Mouse (Mus musculus): ENCODE results near the gene Tanc1. TPM values are rescaled to one million over a fixed set of nuclear protein-coding genes. Genes with fewer than 3 reads are reported as not detected.

Gene Tanc1
- polyA plus RNA-seq, 1 experiment: 0.01 TPM

DNA sequence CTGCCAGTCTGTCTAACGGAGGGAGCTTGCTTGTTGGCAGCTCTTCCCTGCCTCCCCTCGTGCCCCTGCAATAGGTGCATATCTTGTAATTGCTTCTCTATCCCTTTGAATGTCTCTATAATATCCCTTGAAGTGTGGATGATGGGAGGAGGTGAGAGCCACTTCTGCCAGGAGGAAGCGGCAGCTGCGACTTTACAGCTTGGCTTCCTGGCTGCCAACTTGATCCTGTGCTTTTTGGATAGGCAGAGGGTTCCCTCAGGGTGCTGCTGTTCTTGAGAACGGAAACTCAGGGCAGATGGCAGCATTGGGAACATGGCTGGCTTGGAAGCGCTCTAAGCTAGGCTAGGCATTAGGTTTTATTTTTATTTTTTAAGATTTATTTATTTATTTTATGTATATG is 183.0 kb downstream of the Tanc1 start:
- Histone ChIP-seq H3K4me3 (replicated peaks) (no peak overlapping the region), H3K36me3 (ENCODE audit: control insufficient read depth) (no peaks in the 10 kb centered on the region; the same call in 1 of the 2 replicates), H3K4me1 (ENCODE audit: control insufficient read depth) (no peaks in the 10 kb centered on the region), H3K27me3 (ENCODE audit: control insufficient read depth) (no peaks in the 10 kb centered on the region), H3K9me3 (ENCODE audit: control insufficient read depth, low read length) (no peaks in the 10 kb centered on the region)
- no peak for TF ChIP-seq TAL1 (IDR thresholded peaks at IDR 0.05; ENCODE audit: low read length)

DNA sequence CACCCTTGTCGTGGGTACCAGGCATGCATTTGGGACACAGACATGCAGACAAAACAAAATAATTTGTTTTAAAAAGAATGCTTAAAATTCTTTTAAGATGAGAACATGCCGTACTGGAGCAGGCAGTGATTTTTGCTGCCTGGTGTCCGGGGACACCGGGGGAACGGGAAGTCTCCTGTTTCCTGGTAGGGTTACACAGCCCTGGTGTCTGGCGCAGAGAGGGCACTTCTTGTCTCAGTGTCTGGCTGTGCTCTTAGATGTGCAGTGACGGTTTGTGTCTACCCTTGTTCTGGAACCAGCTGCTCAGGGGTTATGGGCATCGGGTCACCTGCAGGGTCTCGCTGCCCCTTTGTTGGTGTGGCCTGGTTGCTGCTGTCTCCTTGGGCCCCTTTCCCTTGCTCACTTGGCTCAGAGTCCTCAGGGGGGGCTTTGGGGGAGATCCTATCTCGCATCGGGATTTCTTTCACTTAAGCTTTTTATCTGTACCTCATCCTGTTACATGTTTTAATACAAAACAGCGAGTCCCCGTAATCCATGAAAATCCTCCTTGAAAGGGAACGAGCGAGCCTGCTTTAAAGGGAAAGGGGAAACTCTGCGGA is 187.2 kb downstream of the Tanc1 start:
- TF ChIP-seq TAL1 (IDR thresholded peaks at IDR 0.05; ENCODE audit: low read length): no peak
- TF ChIP-seq GATA1 (IDR thresholded peaks at IDR 0.05; ENCODE audit: low read length): no peak
- Histone ChIP-seq H3K27me3 (ENCODE audit: control insufficient read depth) (no peaks in the 10 kb centered on the region), H3K4me3 (replicated peaks) (no peak overlapping the region), H3K36me3 (ENCODE audit: control insufficient read depth) (no peaks in the 10 kb centered on the region; the same call in 1 of the 2 replicates), H3K9me3 (ENCODE audit: control insufficient read depth, low read length) (no peaks in the 10 kb centered on the region), H3K4me1 (ENCODE audit: control insufficient read depth) (no peaks in the 10 kb centered on the region)

DNA sequence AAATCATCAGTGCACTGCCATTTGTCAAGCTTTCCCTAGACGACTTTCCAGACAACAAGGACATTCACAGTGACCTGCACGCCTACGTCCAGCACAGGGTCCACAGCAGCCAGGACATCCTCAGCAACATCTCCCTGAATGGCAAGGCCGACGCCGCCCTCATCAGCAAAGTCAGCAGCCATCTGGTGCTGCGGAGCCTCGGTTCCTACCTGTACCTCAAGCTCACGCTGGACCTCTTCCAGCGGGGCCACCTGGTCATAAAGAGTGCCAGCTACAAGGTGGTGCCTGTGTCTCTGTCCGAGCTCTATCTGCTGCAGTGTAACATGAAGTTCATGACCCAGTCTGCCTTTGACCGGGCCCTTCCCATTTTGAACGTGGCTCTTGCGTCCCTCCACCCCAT is 187.7 kb downstream of the Tanc1 start:
- TF ChIP-seq TAL1 (IDR thresholded peaks at IDR 0.05; ENCODE audit: low read length) (no peak), GATA1 (IDR thresholded peaks at IDR 0.05; ENCODE audit: low read length) (no peak)
- no peaks in the 10 kb centered on the region; the same call in 1 of the 2 replicates for H3K36me3 ChIP-seq (ENCODE audit: control insufficient read depth)
- H3K4me1 ChIP-seq (ENCODE audit: control insufficient read depth): no peaks in the 10 kb centered on the region
- H3K4me3 ChIP-seq (replicated peaks): no peak overlapping the region
- no peaks in the 10 kb centered on the region for H3K27me3 ChIP-seq (ENCODE audit: control insufficient read depth)
- H3K9me3 ChIP-seq (ENCODE audit: control insufficient read depth, low read length): no peaks in the 10 kb centered on the region

DNA sequence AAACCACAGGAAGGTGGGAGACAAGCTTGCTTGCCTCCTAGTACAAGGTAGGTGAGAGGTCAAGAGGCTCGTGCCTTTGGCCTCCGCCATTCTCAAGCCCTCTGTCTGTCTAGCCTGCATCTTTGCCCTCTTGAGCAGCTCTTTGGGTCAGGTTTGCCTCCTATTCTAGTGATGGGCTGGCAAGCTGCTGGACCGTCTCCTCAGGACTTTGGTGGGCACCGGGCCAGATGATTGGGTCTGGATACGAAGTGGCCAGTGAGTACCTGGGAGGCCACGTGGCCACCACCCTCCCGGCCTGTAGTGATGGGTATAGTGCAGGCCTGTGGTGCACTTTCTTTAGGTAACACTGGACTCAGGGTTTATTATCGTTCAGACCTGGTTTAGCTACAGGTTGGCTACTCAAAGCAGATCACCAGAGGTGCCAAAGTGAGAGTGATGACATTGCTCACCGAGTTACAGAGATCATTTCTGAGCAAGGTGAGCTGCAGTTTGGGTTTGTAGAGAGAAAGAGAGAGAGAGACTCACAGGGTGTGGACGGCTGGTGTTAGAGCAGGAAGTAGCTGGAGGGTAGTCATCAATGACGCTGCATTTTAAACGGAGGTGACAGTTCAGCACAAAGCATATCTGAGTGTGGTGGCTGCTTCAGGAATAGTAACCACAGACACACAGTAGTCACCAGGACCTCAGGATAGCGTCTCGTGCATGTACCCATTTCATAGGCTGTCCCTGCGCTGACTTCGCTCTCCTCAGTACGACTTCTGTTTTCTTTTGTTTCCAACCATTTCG is 188.8 kb downstream of the Tanc1 start:
- H3K36me3 ChIP-seq (ENCODE audit: control insufficient read depth): no peaks in the 10 kb centered on the region; the same call in 1 of the 2 replicates
- no peaks in the 10 kb centered on the region for H3K9me3 ChIP-seq (ENCODE audit: control insufficient read depth, low read length)
- TF ChIP-seq TAL1 (IDR thresholded peaks at IDR 0.05; ENCODE audit: low read length) (no peak), GATA1 (IDR thresholded peaks at IDR 0.05; ENCODE audit: low read length) (no peak)
- H3K27me3 ChIP-seq (ENCODE audit: control insufficient read depth): no peaks in the 10 kb centered on the region
- H3K4me1 ChIP-seq (ENCODE audit: control insufficient read depth): no peaks in the 10 kb centered on the region
- H3K4me3 ChIP-seq (replicated peaks): no peak overlapping the region

DNA sequence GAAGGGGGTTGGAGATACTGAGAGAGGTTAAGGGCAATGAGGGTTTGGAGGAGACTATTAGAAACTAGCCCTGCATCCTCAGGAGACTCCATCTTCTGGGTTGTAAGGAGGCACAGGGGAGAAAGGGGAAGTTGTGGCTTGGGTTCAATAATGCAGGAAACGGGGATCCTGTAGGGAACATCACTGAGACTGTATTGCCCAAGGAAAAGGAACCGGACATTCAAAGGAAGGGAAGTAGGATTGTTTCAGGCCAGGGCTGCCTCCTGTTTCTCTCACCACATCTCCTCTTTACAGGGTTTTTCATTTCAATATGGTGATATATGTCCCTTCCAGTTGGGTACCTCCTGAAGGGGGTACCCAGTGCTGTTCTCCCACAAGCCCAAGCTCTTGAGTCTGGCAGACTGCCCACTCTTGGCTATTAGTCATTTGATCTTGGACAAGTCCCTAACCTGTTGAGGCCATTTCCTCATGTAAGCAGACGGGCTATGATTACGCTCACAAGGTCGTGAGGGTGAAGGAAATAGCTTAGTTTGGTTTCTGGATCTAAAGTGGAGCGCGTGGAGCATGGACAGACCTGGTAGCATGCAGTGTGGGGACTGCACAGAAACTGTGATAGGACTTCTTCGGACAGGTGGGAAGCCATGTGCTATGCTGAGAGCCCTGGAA is 191.0 kb downstream of the Tanc1 start:
- no peaks in the 10 kb centered on the region for H3K4me1 ChIP-seq (ENCODE audit: control insufficient read depth)
- TF ChIP-seq TAL1 (IDR thresholded peaks at IDR 0.05; ENCODE audit: low read length) (no peak), GATA1 (IDR thresholded peaks at IDR 0.05; ENCODE audit: low read length) (no peak)
- H3K36me3 ChIP-seq (ENCODE audit: control insufficient read depth): no peaks in the 10 kb centered on the region; the same call in 1 of the 2 replicates

DNA sequence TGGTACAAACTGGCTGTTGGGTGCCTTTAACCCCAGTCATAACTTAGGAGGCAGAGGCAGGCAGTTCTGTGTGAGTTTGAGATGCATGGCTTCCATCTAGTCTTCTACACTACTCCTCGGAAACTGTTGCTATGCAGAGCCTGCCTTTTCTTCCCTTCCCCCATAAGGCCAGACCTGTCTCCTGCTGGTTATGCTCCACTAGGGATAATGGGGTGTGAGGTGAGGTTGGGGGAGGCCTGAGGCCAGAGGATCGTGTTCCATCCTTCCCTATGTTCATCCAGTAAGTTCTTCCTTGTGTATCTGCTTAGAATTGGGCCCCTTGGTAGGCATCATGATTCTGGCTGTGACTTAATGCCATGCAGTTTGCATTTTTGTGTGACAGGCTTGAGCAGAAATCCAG is 193.8 kb downstream of the Tanc1 start:
- H3K9me3 ChIP-seq (ENCODE audit: control insufficient read depth, low read length): no peaks in the 10 kb centered on the region
- peaks cover 2% of the 10 kb centered on the region; the same call in 1 of the 2 replicates for H3K4me1 ChIP-seq (ENCODE audit: control insufficient read depth)
- no peaks in the 10 kb centered on the region for H3K27me3 ChIP-seq (ENCODE audit: control insufficient read depth)
- no peak overlapping the region for H3K4me3 ChIP-seq (replicated peaks)
- no peak for TF ChIP-seq GATA1 (IDR thresholded peaks at IDR 0.05; ENCODE audit: low read length)
- no peak for TF ChIP-seq TAL1 (IDR thresholded peaks at IDR 0.05; ENCODE audit: low read length)
- no peaks in the 10 kb centered on the region; the same call in 1 of the 2 replicates for H3K36me3 ChIP-seq (ENCODE audit: control insufficient read depth)

More for the DNA sequence above, 191.0 kb downstream of the Tanc1 start:
- Histone ChIP-seq H3K4me3 (replicated peaks) (no peak overlapping the region), H3K9me3 (ENCODE audit: control insufficient read depth, low read length) (no peaks in the 10 kb centered on the region), H3K27me3 (ENCODE audit: control insufficient read depth) (no peaks in the 10 kb centered on the region)

DNA sequence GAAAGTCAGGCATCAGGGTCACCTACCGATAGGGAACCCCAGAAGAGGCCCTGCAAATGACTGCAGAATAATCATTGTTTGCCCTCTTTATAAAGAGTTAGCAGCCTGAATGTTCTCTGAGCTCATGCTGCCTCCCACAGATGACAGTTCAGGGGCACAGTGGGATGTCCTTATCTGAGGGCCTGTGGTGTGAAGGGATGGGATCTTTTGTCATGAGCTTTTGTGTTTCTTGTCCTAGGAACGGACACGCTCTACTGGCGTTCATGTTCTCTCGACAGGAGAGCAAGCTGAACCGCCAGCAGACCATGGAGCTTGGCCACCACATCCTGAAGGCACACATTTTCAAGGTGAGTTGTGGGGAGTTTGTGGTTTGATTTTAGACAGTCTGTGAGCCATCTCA is 194.2 kb downstream of the Tanc1 start:
- H3K9me3 ChIP-seq (ENCODE audit: control insufficient read depth, low read length): no peaks in the 10 kb centered on the region
- peaks cover 2% of the 10 kb centered on the region; the same call in 1 of the 2 replicates for H3K4me1 ChIP-seq (ENCODE audit: control insufficient read depth)
- no peak overlapping the region for H3K4me3 ChIP-seq (replicated peaks)
- H3K36me3 ChIP-seq (ENCODE audit: control insufficient read depth): no peaks in the 10 kb centered on the region; the same call in 1 of the 2 replicates
- no peaks in the 10 kb centered on the region for H3K27me3 ChIP-seq (ENCODE audit: control insufficient read depth)
- TF ChIP-seq GATA1 (IDR thresholded peaks at IDR 0.05; ENCODE audit: low read length): no peak
- TF ChIP-seq TAL1 (IDR thresholded peaks at IDR 0.05; ENCODE audit: low read length): no peak

DNA sequence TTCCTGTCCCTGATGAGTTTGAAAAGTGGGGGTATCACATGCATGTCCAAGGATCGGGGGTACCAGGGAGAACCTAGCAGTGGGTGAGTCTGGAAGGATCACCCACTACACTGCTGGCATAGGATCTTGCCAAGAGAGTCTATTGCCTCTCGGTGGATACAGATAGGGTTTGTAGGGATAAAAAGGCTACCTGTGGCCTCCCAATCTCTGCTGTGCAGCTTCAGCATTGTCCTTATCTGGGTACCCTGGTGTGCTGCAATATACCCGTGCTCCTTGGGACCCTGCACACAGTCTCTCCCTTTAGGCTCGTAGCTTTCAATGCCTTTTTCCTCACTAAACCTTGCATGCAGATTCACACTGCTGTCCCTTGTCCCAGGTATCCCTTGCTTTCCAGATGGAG is 196.8 kb downstream of the Tanc1 start:
- TF ChIP-seq TAL1 (IDR thresholded peaks at IDR 0.05; ENCODE audit: low read length) (no peak), GATA1 (IDR thresholded peaks at IDR 0.05; ENCODE audit: low read length) (no peak)
- Histone ChIP-seq H3K4me3 (replicated peaks) (no peak overlapping the region), H3K36me3 (ENCODE audit: control insufficient read depth) (no peaks in the 10 kb centered on the region; the same call in 1 of the 2 replicates), H3K27me3 (ENCODE audit: control insufficient read depth) (no peaks in the 10 kb centered on the region), H3K4me1 (ENCODE audit: control insufficient read depth) (peaks cover 2% of the 10 kb centered on the region; the same call in 1 of the 2 replicates), H3K9me3 (ENCODE audit: control insufficient read depth, low read length) (no peaks in the 10 kb centered on the region)

DNA sequence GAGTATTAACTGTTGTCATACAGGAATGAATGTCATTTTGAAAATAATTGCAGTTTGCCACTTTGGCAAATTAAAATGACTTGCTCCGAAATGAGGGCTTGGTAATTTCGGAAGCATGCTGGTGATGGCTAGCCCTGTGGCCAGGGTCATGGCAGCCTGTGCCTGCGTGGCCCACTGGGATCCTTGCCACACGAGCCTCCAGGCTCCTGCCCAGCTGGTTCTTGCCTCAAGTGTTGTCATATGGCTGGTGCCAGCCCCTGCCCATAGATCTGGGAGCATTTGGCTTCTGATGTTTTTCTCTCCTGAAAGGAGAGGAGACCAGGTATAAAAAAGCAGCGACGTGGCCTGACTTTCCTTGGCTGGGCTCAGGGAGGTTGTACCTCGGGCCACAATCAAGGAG is 198.2 kb downstream of the Tanc1 start:
- H3K36me3 ChIP-seq (ENCODE audit: control insufficient read depth): no peaks in the 10 kb centered on the region; the same call in 1 of the 2 replicates
- no peaks in the 10 kb centered on the region for H3K27me3 ChIP-seq (ENCODE audit: control insufficient read depth)
- TF ChIP-seq GATA1 (IDR thresholded peaks at IDR 0.05; ENCODE audit: low read length) (no peak), TAL1 (IDR thresholded peaks at IDR 0.05; ENCODE audit: low read length) (no peak)
- no peak overlapping the region for H3K4me3 ChIP-seq (replicated peaks)
- H3K4me1 ChIP-seq (ENCODE audit: control insufficient read depth): peaks cover 2% of the 10 kb centered on the region; the same call in 1 of the 2 replicates
- no peaks in the 10 kb centered on the region for H3K9me3 ChIP-seq (ENCODE audit: control insufficient read depth, low read length)
